10 mouse cellular contexts compared by ENCODE assay signal in genomic region chr9:43765419-43766179, GRCm38 (mm10). TPM values are rescaled to one million over a fixed set of nuclear protein-coding genes. Genes with fewer than 3 reads are reported as not detected.
DNase-seq lines count a peak whose midpoint lies in the region; ATAC-seq and TF ChIP-seq lines count a peak whose summit lies in the region.
"Had no signal": no experiment of that assay in that cellular context is flagged by ENCODE, and none has a peak within 500 bp of the region (broad histone marks: within the 10 kb centered on the region; RNA-seq: fewer than 3 reads in every experiment).

No protein-coding gene starts in this region.

- H3K9ac ChIP-seq in forebrain, embryonic 14.5 days (ENCODE audit: low read length): peak overlapping the region; percentile 10; the same call in 1 of the 2 replicates
- H3K9ac ChIP-seq in forebrain, embryonic 11.5 days (ENCODE audit: low read length): no peak overlapping the region
- H3K9ac ChIP-seq: limb, embryonic 15.5 days had no signal

- no peak for TF ChIP-seq CTCF in E14TG2a.4 (conservative IDR thresholded peaks at IDR 0.05; ENCODE audit: low read length)

- H3K27ac ChIP-seq in forebrain, embryonic 14.5 days (ENCODE audit: low read depth, low read length): no peak overlapping the region
- H3K27ac ChIP-seq in forebrain, embryonic 11.5 days (ENCODE audit: low read depth, low read length): no peak overlapping the region
- H3K27ac ChIP-seq: limb, embryonic 15.5 days had no signal

- peaks cover 39% of the 10 kb centered on the region for H3K4me1 ChIP-seq in forebrain, embryonic 14.5 days (ENCODE audit: control insufficient read depth, insufficient read depth, low read length)
- H3K4me1 ChIP-seq in forebrain, embryonic 11.5 days (replicated peaks; ENCODE audit: control insufficient read depth, insufficient read depth, low read length): peaks cover 27% of the 10 kb centered on the region
- peaks cover 48% of the 10 kb centered on the region for H3K4me1 ChIP-seq in E14TG2a.4 (replicated peaks; ENCODE audit: low read depth, low read length)

- WGBS in forebrain, embryonic 14.5 days: 70% methylated on average over 14 of the region's 14 CpGs
- 68% methylated on average over 14 of the region's 14 CpGs for WGBS in forebrain, embryonic 11.5 days

- DNase-seq in forebrain, embryonic 14.5 days (ENCODE audit: low spot score): no peak
- DNase-seq in forebrain, embryonic 11.5 days (ENCODE audit: low spot score): no peak
- peak; percentile 46 for DNase-seq in kidney, postnatal 14 days
- no peak for DNase-seq in kidney, adult 9 months
- peak; percentile 54 for DNase-seq in brain, adult 2 months (ENCODE audit: low read depth, low spot score)
- DNase-seq in urinary bladder, postnatal 36 days (ENCODE audit: low spot score in 2 of 2): no peak
- DNase-seq in adrenal gland, adult (ENCODE audit: inconsistent age in 2 of 2, low spot score in 1 of 2): no peak
- DNase-seq: lung, adult 18-20 months had no signal

- ATAC-seq in forebrain, embryonic 14.5 days: no peak
- ATAC-seq in forebrain, embryonic 11.5 days (replicated peaks; ENCODE audit: low FRiP score): no peak

- no peak overlapping the region for H3K4me2 ChIP-seq in forebrain, embryonic 14.5 days (ENCODE audit: low read length)
- H3K4me2 ChIP-seq in forebrain, embryonic 11.5 days (ENCODE audit: low read depth, low read length, severe bottlenecking): no peak overlapping the region
- H3K4me2 ChIP-seq: limb, embryonic 15.5 days had no signal

- no peak overlapping the region for H3K4me3 ChIP-seq in forebrain, embryonic 14.5 days (ENCODE audit: low read depth, low read length)
- no peak overlapping the region for H3K4me3 ChIP-seq in forebrain, embryonic 11.5 days (ENCODE audit: low read depth, low read length)
- 0 out of 2 replicates have a peak overlapping the region, but pooled peaks have one; percentile 3 for H3K4me3 ChIP-seq in E14TG2a.4 (replicated peaks; ENCODE audit: low read length)
- H3K4me3 ChIP-seq: limb, embryonic 15.5 days had no signal

- H3K36me3 ChIP-seq in forebrain, embryonic 14.5 days (ENCODE audit: control insufficient read depth, insufficient read depth, low read length): no peaks in the 10 kb centered on the region
- H3K36me3 ChIP-seq in forebrain, embryonic 11.5 days (ENCODE audit: control insufficient read depth, insufficient read depth, low read length): no peaks in the 10 kb centered on the region
- no peaks in the 10 kb centered on the region; the same call in 1 of the 2 replicates for H3K36me3 ChIP-seq in E14TG2a.4 (ENCODE audit: insufficient read depth, low read length)
- H3K36me3 ChIP-seq: limb, embryonic 15.5 days had no signal

- H3K27me3 ChIP-seq in forebrain, embryonic 14.5 days (replicated peaks; ENCODE audit: control insufficient read depth, insufficient read depth, low read length): no peaks in the 10 kb centered on the region
- H3K27me3 ChIP-seq in forebrain, embryonic 11.5 days (ENCODE audit: control insufficient read depth, insufficient read depth, low read length): no peaks in the 10 kb centered on the region
- H3K27me3 ChIP-seq in E14TG2a.4 (ENCODE audit: insufficient read depth, low read length): peaks cover 6% of the 10 kb centered on the region; the same call in 1 of the 2 replicates
- H3K27me3 ChIP-seq: limb, embryonic 15.5 days had no signal

- no peaks in the 10 kb centered on the region; the same call in 1 of the 2 replicates for H3K9me3 ChIP-seq in forebrain, embryonic 14.5 days (replicated peaks; ENCODE audit: control insufficient read depth, low read length)
- no peaks in the 10 kb centered on the region for H3K9me3 ChIP-seq in forebrain, embryonic 11.5 days (ENCODE audit: control insufficient read depth, low read length)
- H3K9me3 ChIP-seq in E14TG2a.4 (ENCODE audit: low read length): no peaks in the 10 kb centered on the region
- H3K9me3 ChIP-seq: limb, embryonic 15.5 days had no signal

RNA-seq across cellular contexts. Expression of gene Nectin1, which starts 21.8 kb away (rescaled TPM):
- polyA plus RNA-seq in forebrain, embryonic 14.5 days (2014; fragmentation: Nextera tagmentation; extraction: Ambion mirVana): 8.5 and 10.8 TPM in 2 replicates
- 12.3 and 12.4 TPM in 2 replicates for polyA plus RNA-seq in forebrain, embryonic 11.5 days (2014; fragmentation: Nextera tagmentation; extraction: Ambion mirVana)

Comparison
In these comparisons a context has a peak if more than half of its experiments do, and no peak if none do; other contexts are left out.
1. DNase-seq: peak in kidney, postnatal 14 days (single experiment) and brain, adult 2 months (single experiment); none in forebrain, embryonic 14.5 days (single experiment), forebrain, embryonic 11.5 days (single experiment), kidney, adult 9 months (single experiment), urinary bladder, postnatal 36 days (0 of 2) and adrenal gland, adult (0 of 2).